Mouse (Mus musculus): ENCODE results near the gene Tpst2.

Tpst2 gene

DNA sequence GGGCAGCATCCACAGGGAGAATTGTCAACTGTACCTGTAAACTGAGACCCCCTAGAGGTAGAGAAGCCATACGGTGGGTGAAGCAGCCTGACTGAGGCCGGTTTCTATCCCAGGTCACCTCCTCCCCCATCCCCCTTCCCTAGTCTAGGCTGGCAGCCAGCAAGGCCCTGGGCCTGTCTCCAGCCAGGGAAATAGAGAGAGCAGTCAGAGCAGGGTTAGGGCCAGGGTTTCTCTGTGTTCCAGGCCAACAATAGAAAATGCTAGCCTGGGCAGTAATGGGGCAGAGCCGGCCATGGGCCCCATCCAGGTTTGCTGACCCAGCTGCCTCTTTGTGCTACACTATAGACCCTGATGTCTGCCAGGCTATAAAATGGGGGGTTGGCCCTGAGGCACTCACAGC lies 21.1 kb upstream of the Tpst2 start, which contains the start of gene Crybb1:
Gene Crybb1 (plus strand): TSS at position 390 of the 400 bp plus-strand sequence.
- peak; percentile 52 for DNase-seq (ENCODE audit: low read depth)

DNA sequence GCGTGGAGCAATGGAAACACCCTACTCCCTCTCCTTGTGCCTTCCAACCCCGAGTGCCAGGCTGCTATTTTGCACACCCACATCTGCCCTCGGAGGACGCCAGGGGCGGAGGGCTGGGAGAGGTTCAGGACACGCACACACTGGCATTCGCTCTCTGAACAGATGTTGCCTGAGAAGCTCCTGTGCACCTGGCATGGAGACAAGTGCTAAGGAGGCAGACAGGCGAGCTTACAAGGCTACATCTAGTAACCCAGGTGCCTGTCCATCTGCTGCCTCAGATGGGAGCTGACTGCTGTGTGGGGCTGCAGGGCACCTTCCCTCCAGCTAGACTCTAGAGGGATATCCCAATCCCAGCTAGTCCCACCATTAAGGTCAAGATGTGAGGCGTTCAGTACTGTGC lies 20.0 kb upstream of the Tpst2 start:
- no peak for DNase-seq (ENCODE audit: low read depth)

DNA sequence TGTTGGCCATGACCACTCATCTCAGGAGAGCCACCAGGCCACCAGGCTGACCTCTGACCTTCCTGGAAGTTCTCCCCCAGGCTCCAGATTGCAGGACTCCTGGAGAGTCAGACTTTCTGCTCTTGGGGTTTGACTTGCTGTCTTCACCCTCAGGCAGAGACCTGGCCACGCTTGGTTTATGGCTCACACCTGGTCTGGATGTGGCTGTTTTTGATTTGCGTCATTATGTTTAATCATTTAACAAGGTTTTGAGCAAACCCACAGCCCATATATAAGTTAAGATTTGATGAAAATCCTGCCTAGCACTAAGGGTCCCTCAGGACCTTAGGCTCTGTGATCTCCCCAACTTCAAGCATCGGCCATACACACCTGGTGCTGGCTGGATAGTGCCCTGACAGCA lies 18.6 kb upstream of the Tpst2 start:
- no peak for DNase-seq (ENCODE audit: low read depth)

DNA sequence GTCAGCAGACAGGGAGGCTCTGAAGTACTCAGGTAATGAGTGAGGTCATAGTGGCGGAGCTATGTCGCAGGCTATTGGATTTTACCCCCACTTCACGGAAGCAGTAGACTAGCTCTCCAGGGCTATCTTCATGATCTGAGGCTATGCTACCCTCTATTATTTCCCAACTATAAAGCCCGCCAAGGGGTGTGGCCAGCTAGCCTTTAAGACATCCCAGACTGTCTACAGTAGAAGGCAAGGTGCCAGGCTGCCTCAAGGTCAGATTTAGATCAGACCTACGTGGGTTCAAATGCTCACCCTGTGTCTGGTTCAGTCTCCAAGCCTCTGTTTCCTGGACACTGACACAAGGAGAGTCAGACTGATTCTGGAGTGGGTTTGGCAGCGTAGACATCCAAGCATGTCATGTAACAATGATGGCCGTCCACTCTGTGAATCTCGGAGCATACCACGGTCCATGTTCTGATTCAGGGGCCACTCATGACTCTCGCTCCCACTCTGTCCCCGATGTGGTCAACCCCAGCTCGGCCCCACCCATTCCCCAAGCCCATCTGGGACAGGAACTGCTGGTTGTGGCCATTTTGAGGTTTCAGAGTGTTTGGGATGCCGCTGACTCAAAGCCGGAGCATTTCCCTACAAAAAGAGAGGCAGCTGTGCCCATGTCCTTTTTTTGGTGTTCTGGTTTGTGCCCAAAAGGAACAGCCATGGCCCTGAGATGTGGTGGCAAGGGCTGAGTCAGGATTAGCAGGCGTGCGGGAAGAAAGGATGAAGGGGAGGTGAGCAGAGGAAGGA lies 16.4 kb upstream of the Tpst2 start:
- DNase-seq (ENCODE audit: low read depth) = peak; percentile 63

DNA sequence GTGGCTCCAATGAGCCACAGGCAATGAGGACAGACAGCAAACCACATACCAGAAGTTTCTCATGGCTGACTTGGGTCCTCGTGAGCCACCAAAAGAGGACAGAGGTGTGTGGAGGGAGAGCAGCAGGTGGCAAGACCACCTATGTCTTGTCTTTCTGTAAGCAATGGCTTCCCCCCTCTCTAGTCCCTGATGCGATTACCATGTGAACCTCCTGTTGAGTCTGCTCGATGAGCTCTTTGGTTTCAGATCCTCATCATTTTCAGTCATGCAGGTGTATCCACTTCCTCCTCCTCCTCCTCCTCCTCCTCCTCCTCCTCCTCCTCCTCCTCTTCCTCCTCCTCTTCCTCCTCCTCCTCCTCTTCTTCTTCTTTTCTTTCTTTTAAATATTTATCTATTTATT lies 15.7 kb upstream of the Tpst2 start:
- no peak for DNase-seq (ENCODE audit: low read depth)

DNA sequence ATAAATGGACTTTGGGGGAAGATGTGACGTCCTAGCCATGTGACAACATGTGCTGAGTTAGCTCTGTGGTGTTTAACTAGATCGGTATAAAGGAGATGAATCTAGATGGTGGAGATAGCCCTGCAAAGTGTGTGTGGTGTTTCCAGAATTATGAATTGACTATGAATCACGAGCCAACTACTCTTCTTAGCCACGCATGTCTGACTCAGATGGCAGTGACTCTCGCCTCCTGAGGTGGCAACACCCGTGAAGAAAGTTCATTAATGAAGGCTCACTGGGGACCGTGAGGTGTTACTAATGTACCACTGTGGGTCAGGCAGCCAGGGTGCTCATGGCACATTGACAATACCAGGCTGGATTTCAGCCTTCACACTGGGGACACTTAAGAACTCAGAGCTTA lies 12.4 kb upstream of the Tpst2 start:
- DNase-seq (ENCODE audit: low read depth) = peak; percentile 53

DNA sequence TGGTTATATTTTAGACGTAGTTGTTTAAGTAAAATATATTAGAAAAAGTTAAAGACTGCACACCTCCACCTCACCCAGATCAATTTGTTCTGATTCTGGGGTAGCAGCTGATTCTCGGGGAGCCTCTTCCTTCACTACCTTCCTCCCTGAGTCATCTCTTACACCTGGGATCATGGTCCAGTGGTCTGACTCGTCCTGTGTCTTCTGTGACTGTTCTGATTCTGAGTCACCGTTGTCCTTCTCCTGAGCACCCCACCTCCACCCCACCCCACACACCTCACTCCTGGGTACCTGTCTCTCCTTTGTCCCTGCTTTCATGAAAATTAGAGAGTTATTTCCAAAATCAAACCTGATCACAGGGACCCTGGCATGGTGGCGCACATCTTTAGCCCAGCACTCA lies 11.4 kb upstream of the Tpst2 start:
- DNase-seq (ENCODE audit: low read depth) = no peak

DNA sequence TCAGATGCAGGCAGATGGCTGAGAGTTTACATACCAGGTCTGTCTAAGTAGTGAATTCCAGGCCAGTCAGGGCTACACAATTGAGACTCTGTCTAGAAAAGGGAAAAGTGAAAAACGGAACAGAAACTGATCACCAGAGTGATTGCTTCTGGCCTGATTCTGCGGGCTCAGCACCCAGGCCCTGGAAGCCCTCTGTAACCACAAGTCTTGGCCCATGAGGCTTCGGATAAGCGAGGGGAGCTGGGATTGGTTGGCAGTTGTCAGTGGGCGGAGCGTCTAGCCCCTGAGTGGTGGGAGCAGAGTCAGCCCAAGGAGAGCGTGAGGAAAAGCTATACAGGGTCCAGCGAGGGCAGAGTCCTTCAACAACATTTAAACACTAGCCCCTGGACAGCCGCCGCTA lies 11.0 kb upstream of the Tpst2 start:
- no peak for DNase-seq (ENCODE audit: low read depth)

DNA sequence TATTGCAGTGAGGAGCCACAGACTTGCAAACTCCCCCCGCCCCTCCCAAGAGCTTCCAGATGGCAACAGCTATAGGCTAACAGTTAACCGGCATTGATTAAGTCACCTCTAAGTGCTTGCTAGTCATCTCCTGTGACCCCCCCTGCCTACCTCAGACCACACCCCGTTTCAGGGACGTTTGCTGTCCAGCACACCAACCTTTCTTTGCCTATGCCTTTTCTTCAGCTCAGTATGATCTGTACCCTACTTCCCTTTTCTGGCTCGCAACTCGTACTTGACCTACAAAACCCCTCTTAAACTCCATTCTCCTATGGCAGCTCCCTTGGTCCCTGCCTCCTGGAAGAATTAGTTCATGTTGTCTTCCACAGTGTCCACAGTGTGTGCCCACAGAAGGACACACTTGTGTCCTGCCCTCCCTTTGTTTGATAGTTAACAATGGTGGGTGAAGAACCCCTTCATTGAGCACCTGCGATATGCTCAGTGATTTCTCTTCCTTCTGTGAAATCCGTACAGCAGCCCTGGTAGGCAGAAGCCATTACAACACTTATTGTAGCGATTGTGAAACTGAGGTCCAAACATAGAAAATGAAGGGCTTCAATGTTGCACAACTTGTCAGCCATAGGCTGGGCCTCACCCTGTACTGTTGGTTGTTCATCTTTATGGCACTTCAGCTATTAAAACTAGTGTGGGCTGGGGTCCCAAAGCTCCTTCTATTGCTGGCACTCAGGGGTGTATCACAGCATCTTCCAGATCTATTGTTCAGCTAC lies 10.3 kb upstream of the Tpst2 start:
- peak; percentile 67 for DNase-seq (ENCODE audit: low read depth)

DNA sequence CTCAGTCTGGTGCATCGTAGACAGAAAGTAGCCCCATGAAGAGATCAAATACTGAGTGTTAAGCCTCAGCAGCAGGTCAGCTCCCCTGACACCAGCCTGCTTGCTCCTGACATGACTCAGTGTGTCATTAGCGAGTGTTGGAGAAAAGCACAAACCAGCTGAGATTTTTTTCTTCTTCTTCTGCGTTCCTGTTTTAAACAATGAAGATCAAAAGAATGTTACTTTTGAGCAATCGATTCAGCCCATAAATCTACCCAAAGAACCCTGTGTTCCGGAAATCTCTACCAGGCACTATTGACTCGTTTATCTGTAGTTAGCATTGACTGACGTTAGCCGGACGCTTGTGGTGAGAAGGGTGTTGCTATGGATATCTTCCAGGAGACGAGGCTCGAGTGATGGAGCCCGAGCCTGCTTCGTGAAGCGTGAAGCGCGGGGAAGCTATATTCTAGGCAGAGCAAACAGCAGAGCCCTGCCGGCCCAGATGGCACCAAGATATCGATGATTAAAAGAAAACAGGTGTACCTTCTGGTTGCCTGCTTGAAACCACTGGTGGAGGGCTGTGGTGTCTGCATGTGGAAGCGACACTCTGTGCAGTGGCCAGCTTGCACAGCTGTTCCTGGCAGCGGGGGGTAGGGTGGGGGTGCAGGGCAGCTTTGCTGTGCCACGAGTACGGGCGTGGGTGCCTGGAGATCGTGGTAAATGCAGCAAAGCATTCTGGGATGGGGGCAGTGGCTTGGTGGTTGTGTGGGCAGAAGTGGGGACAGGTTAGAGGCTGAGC lies 5.5 kb upstream of the Tpst2 start:
- peak; percentile 11 for DNase-seq (ENCODE audit: low read depth)

DNA sequence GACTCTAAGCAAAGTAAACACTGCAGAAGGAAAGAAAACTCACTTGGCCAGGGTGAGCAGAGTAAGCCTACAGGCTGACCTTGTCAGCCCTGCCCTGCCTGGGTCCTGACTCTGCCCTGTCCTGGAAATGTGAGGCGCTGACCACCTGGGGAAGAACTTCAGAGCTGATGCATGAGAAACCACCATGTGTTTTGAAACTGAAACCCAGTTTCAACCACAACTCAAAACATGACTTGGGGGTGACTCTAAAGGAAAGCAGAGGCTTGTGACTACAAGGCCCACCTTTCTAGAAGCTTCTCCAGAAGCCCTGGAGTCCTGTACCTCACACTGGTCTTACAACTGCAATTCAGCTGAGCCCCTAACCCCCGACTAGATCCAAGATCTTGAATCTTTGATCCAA lies 3.6 kb upstream of the Tpst2 start:
- DNase-seq (ENCODE audit: low read depth) = no peak

DNA sequence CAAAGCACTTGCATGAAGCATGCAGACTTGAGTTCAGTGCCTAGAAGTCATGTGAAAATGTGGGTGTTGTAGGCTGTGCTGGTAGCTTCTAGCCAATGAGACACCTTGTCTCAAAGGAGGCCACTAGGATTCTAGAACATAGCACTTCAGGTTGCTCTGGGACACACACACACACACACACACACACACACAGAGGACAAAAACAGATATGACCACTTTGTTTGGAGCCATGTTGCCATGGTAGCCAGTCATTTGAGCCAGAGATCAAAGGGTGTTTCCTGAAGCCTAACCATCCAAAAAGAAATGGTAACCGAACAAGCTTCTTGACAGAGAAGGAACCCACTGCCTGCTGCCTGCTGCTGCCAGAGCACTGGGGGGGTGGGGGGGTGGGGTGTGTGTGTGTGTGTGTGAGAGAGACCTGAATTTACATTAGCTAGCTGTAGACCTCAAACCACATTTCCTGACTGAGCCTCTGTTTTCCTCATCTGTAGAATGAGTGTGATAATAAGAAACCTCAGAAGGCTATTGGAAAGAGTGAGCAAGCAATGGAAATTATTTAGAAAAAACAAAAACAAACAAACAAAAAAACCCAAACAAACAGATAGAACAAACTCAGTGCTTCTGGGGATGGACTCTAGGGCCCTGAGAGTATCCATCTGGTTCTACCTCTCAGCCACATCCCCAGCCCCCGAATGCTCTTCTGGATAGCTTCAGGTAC lies 2.6 kb upstream of the Tpst2 start:
- DNase-seq (ENCODE audit: low read depth) = no peak

DNA sequence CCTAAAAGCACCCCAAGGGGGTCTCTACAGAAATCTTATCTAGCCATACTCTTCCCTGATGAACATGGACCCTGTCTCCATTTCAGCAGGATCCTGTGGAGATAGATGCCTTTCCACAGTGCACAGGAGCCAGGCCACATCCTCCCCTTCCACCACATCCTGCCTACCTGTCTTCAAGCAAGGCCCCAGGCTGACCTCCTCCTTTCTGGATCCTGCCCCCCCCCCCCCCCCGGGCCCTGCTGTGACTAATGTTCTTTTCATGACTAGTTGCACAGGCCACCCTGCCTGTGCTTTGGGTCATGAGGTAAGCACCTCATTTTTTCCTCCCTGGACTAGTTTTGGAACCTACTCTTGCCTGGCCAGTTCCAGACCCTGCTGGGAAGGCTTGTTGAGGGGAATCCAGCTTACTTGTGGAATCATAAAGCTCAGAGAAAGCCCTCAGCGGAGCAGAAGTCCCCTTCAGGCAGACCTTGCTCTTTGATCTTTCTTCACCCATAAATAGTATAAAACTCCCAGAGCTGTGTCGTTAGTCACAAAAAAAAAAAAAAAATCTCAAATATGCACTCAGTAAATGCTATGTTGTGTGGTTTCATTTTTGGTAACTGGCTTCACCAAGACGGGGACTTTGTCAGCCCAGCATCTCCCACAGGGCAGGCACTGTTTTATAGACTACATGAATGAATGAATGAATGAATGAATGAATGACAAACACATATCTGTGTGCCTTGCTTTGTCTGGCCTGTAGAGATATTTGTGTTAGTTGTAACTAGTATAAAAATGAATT lies 1.3 kb upstream of the Tpst2 start:
- DNase-seq (ENCODE audit: low read depth) = peak; percentile 40

DNA sequence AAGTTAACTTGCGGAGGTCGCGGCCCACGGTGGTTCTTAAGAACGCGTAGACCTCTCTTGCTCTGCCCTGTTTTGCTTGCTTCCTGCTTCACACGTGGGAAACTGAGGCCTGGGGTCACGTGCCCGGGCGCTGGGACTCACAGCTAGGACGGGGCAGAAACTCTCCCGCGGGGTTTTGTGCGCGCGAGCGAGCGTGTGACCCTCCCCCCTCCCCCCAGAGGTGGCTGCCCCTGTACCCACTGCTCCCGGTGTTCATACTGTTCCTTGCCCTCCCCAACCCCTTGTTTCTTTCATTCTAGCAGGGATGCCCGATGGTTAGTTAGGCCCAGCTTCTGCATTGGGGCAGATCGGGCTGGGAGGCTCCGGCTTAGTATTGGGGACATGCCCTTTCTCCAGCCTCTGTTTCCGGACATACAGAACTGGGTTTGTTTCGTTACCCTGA lies 437 bp downstream of the Tpst2 start:
- DNase-seq (ENCODE audit: low read depth) = no peak

DNA sequence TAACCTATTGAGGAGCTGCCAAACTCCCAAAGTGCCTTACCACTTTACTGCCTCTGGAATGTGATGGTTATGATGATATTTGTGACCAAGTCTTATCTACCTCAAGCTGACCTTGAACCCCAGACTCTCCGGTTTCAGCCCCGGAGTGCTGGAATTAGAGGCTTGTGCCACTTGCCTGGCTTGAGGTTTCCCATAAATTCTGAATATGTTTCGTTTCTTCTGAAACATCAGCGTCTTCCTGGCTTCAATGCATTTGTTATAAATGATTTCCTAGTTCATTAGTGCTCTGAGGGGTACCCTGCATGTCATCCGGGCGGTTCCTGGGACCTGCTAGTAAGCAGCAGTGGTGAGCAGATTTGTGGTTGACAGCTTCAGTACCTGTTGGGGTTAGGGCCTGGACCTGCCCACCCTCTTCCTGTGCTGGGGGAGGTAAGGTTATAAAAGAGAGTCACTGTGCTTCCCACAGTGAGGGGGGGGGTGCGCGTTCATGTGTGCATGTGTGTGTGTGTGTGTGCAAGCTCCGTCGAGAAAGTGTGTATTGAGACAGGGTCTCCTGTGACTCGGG lies 1.5 kb downstream of the Tpst2 start:
- DNase-seq (ENCODE audit: low read depth) = no peak

DNA sequence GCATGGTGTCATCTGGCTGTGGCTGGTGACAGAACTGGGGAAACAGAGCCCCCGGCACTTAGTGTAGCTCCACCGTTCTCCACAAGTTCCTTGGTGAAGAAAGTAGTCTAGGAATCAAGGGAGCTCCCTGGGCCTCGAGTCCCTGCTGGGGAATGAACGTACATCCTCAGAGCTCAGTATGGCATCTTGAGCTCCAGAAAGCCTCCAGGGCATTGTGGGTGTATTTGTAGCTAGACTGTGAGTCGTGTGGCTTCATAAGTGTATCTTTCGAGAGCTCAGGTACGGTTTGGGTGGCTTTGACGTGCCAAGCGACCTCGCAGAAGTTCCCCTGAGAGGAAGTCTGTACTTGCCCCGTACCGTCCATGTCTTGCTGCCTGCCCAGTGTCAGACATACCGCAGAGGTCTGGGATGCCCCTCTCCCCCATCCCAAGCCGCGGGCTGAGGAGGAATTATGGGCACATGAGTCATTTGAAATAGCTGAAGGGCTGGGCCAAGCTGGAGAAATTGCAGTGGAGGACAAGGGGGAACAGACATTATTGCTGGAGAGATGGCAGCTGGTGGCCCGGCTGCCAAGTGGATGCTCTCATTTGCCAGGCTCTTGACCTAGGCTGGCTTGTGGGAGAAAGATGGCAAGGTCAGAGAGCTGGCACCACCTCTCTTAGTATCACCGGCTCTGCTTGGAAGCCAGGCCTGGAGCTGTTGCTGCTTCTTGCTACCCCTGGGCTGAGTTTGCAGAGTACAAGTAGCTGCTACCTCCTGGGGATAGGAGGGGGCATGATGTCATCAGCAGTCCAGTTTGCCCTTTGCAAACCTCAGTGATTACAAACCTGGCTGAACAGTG lies 2.9 kb downstream of the Tpst2 start:
- peak; percentile 71 for DNase-seq (ENCODE audit: low read depth)

DNA sequence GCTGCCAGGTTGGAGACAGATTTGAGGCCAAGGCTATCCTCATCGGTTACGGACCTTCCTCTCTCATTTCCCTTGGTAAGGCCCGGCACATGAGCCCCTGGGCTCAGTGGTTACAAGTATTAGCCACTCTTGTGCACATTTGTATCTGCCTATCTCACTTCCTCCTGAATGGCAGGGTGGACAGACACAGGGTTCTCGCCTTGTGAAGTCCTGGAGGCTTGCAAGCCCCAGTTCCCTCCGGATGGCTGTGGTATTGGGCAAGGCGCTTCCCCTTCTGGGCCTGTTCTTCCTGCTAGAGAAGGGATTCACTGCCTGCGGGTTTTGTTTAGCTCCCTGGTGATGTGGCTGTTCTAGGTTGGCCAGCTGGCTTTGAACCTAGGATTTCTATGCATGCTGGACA lies 3.7 kb downstream of the Tpst2 start:
- DNase-seq (ENCODE audit: low read depth) = peak; percentile 44

DNA sequence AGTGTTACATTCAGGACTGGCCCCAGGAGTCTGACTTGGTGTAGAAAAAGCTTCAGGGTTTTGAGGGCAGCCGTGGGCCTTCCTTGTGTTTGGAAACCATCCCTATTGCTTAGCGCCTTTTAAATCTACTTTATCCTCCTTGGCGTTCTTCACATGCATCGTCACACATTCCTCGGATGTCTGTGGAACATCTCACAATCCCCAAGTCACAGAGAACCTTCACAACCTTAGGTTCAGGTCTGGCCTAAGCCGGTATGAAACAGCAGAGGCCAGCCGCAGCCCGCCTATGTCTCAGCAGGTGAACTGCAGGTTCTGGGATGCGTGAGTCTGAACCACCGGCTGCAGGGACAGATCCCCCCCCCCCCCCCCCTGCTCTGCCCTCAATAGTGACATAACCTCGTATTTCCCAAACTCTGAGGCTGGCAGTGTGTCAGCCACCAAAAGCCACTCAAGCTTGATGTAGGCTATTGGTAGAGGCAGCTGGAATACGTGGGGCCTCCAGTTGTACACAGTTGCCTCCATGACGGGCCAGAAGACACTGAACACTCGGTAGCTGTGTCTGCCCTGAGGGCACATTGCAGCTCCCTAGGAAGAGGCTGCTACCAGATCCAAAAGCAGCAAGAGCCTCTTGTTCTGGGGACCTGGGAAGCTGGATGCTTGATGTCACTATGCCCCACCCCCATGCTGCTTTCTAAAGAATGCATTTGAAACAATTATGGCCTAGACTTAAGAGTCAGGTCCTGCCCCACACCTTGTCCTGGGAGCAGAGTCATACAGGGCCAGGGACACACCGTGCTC lies 4.6 kb downstream of the Tpst2 start:
- peak; percentile 64 for DNase-seq (ENCODE audit: low read depth)

DNA sequence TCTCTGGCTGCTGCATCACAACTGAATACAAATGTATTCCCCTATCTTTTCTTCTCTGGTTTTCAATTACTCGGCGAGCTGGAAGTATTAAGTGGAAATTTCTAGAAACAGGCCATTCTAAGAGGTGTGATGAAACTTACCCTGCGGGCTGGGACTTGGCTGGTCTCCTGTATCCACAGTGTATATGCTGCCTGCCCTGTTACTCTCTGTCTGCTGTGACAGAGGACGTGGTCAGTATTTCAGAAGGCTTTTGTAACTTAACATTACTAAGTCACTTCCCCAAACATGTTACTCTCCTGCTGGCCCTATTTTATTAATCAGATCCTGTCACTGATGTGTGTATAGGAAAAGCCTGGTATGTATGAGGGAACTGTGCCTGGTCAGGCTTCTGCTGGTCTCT lies 5.2 kb downstream of the Tpst2 start:
- peak; percentile 47 for DNase-seq (ENCODE audit: low read depth)
